Mouse (Mus musculus): ENCODE data around the gene Slbp. TPM values are rescaled to one million over a fixed set of nuclear protein-coding genes. Genes with fewer than 3 reads are reported as not detected.

The Slbp gene
- polyA plus RNA-seq, 1 experiment: 25.4 TPM

DNA sequence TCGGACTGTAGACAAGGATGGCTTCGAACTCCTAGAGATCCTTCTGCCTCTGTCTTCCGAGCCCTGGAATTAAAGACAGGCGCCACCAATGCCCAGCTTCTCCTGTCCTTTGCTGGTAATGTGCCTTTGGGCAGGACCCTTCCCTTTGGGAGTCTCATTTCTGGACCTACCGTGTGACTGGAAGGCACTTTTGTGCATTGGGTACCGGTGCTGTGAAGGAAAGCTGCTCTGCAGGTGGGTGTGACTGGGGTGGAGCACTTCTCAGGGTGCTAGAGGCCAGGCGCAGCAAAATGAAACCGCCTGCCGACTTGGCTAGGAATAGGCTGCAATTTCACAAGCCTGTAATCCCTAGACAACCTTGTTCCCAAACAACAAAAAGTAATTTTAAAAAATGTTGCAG, 22.3 kb downstream of the Slbp start:
- Histone ChIP-seq H3K27ac (ENCODE audit: insufficient read depth, low read depth, low read length) (peak overlapping the region; percentile 83), H3K4me3 (ENCODE audit: low read depth, low read length) (peak overlapping the region; percentile 74), H3K4me1 (ENCODE audit: control insufficient read depth, insufficient read depth, insufficient read length, low read length) (peaks cover 5% of the 10 kb centered on the region), H3K36me3 (ENCODE audit: control insufficient read depth, insufficient read depth, low read length) (no peaks in the 10 kb centered on the region), H3K27me3 (ENCODE audit: control insufficient read depth, insufficient read depth, low read length) (no peaks in the 10 kb centered on the region)
- WGBS: 2% methylated on average over 9 of the region's 9 CpGs
- TF ChIP-seq POLR2A (IDR thresholded peaks at IDR 0.05; ENCODE audit: low read depth, low read length) (no peak), CTCF (IDR thresholded peaks at IDR 0.05; ENCODE audit: extremely low read depth, insufficient read length, insufficient replicate concordance, low read depth, low read length) (no peak)

DNA sequence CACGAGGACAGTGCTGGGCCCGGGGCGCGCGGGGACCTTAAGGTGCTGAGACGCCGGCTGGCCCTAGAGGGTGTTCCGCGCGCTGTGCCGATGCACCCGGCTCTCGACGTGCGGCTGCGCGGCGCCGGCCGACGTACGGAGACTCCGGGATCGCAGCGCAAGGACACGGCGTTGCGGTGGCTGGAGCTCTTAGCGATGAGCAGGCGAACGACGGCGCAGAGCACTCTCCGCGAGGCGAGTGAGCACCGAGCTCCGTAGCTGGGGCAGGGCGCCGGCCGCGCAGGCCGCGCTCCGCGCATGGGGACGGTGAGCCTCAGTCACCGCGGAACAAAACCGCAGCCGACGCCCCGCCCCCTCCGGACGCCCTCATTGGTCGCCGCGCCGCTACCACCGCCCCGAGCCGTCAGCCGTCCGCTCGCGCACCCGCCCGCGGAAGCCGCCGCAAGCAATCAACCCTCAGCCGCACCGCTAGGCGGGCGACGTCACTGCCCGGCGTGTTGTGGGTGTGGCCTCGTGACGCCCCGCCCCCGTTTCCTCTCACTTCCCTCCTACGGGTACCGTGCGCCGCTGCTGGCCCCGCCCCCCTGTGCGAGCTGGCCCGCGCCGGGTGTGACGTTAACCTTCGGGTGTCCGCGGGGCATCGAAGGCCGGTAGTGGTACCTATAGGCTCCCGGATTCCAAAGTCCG, 22.9 kb downstream of the Slbp start, which contains the start of the genes Fam53a and Gm9903:
Gene Fam53a, minus strand, starts transcription at position 335 of the 687 bp plus-strand sequence.
Gene Gm9903, plus strand, starts transcription at position 625 of the 687 bp plus-strand sequence.
- no peaks in the 10 kb centered on the region for H3K27me3 ChIP-seq (ENCODE audit: control insufficient read depth, insufficient read depth, low read length)
- WGBS: under 1% methylated on average over 97 of the region's 99 CpGs
- H3K36me3 ChIP-seq (ENCODE audit: control insufficient read depth, insufficient read depth, low read length): no peaks in the 10 kb centered on the region
- H3K4me3 ChIP-seq (ENCODE audit: low read depth, low read length): peak within 1 kb of the TSS; percentile 96
- H3K27ac ChIP-seq (ENCODE audit: insufficient read depth, low read depth, low read length): peak within 1 kb of the TSS; percentile 93
- peaks cover 5% of the 10 kb centered on the region for H3K4me1 ChIP-seq (ENCODE audit: control insufficient read depth, insufficient read depth, insufficient read length, low read length)
- TF ChIP-seq POLR2A (IDR thresholded peaks at IDR 0.05; ENCODE audit: low read depth, low read length) (peak; percentile 92), CTCF (IDR thresholded peaks at IDR 0.05; ENCODE audit: extremely low read depth, insufficient read length, insufficient replicate concordance, low read depth, low read length) (0 out of 2 replicates have a peak, but pooled peaks have one; percentile 5)

DNA sequence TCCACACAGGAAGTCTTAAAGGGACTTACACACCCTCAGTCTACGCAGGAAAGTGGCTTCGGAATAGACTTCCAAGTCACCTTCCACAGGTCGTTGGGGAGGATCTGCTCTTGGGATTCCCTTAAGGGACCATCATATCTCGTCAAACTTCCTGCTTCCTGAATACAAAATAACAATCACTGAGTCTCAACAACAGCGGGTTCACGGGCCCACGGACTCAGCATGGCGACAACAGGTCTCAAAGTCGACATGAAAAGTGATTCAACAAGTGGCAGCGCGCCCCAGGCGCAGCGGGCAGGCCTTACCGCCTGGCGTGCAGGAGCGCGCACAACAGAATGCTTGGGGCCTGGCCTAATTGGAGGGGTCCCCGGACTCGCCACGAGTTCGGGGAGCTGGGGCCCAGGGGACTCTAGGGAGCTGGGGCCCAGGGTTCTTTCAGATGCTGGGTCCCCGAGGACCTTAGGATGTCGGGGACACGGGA, 23.5 kb downstream of the Slbp start:
- WGBS: under 1% methylated on average over 24 of the region's 24 CpGs
- Histone ChIP-seq H3K4me3 (ENCODE audit: low read depth, low read length) (peak overlapping the region; percentile 96), H3K27me3 (ENCODE audit: control insufficient read depth, insufficient read depth, low read length) (no peaks in the 10 kb centered on the region), H3K36me3 (ENCODE audit: control insufficient read depth, insufficient read depth, low read length) (no peaks in the 10 kb centered on the region), H3K27ac (ENCODE audit: insufficient read depth, low read depth, low read length) (peak overlapping the region; percentile 93), H3K4me1 (ENCODE audit: control insufficient read depth, insufficient read depth, insufficient read length, low read length) (peaks cover 5% of the 10 kb centered on the region)
- TF ChIP-seq POLR2A (IDR thresholded peaks at IDR 0.05; ENCODE audit: low read depth, low read length) (no peak), CTCF (IDR thresholded peaks at IDR 0.05; ENCODE audit: extremely low read depth, insufficient read length, insufficient replicate concordance, low read depth, low read length) (no peak)

DNA sequence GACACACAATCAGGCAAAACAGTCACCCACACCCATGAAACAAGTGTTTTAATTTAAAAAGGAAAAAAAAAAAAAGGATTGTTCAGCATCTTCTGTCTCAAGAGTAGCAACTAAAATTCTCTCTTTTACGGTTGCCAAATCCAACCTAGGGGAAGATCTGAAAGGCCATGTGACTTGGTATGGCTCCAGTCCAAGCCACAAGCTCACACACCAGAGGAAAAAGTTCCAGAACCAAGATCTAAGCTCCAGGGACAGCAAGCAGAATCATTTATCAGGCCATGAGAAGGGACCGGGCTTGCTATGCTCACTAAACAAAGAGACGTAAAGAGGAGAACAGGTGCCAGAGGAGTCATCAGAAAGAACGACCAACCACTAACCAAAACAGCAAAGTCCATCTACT, 24.4 kb downstream of the Slbp start:
- Histone ChIP-seq H3K4me3 (ENCODE audit: low read depth, low read length) (no peak overlapping the region), H3K27ac (ENCODE audit: insufficient read depth, low read depth, low read length) (0 out of 2 replicates have a peak overlapping the region, but pooled peaks have one; percentile 8), H3K36me3 (ENCODE audit: control insufficient read depth, insufficient read depth, low read length) (no peaks in the 10 kb centered on the region), H3K27me3 (ENCODE audit: control insufficient read depth, insufficient read depth, low read length) (no peaks in the 10 kb centered on the region), H3K4me1 (ENCODE audit: control insufficient read depth, insufficient read depth, insufficient read length, low read length) (peaks cover 5% of the 10 kb centered on the region)
- TF ChIP-seq CTCF (IDR thresholded peaks at IDR 0.05; ENCODE audit: extremely low read depth, insufficient read length, insufficient replicate concordance, low read depth, low read length): no peak
- no peak for TF ChIP-seq POLR2A (IDR thresholded peaks at IDR 0.05; ENCODE audit: low read depth, low read length)
- WGBS: 4% methylated on average over 4 of the region's 4 CpGs

DNA sequence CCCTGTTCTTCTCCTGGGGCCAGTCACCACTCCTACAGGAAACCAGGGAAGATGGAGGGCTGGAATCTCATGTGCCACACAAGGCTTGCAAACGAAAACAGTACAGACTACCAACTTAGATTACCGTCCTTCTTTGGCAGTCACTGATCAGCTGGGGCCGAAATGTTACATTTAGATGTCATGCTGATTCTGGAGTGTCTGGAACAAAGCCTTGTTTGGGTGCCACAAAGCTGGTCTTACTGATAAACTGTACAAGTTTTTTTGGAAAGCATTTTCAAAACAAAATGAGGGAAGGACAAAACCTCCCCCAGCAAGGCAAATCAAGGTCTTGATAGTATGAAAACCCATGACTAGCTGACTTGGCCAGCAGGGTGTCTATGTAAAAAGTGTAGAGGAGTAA, 28.6 kb downstream of the Slbp start:
- peaks cover 3% of the 10 kb centered on the region for H3K4me1 ChIP-seq (ENCODE audit: control insufficient read depth, insufficient read depth, insufficient read length, low read length)
- WGBS: 80% methylated on average over 3 of the region's 3 CpGs
- H3K27me3 ChIP-seq (ENCODE audit: control insufficient read depth, insufficient read depth, low read length): no peaks in the 10 kb centered on the region
- H3K36me3 ChIP-seq (ENCODE audit: control insufficient read depth, insufficient read depth, low read length): no peaks in the 10 kb centered on the region
- H3K27ac ChIP-seq (ENCODE audit: insufficient read depth, low read depth, low read length): no peak overlapping the region
- TF ChIP-seq CTCF (IDR thresholded peaks at IDR 0.05; ENCODE audit: extremely low read depth, insufficient read length, insufficient replicate concordance, low read depth, low read length) (no peak), POLR2A (IDR thresholded peaks at IDR 0.05; ENCODE audit: low read depth, low read length) (no peak)
- H3K4me3 ChIP-seq (ENCODE audit: low read depth, low read length): no peak overlapping the region

DNA sequence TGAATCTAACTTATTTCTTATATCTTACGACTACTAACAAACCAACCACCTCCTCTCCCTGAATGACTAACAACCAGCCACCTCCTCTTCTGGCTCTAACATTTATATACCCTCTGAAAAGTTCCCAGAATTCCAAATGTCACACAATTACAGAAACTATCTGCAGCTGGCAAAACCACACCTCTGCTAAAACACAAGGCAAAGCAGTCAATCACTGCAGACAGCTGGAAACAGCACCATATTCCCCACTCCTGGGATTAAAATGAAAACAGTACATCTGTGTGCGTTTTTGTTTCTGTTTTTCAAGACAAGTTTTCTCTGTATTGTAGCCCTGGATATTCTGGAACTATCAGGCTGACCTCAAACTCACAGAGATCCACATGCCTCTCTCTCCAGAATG, 29.7 kb downstream of the Slbp start:
- no peaks in the 10 kb centered on the region; the same call in 1 of the 2 replicates for H3K4me1 ChIP-seq (ENCODE audit: control insufficient read depth, insufficient read depth, insufficient read length, low read length)
- TF ChIP-seq CTCF (IDR thresholded peaks at IDR 0.05; ENCODE audit: extremely low read depth, insufficient read length, insufficient replicate concordance, low read depth, low read length) (no peak), POLR2A (IDR thresholded peaks at IDR 0.05; ENCODE audit: low read depth, low read length) (no peak)
- H3K36me3 ChIP-seq (ENCODE audit: control insufficient read depth, insufficient read depth, low read length): no peaks in the 10 kb centered on the region
- no peaks in the 10 kb centered on the region for H3K27me3 ChIP-seq (ENCODE audit: control insufficient read depth, insufficient read depth, low read length)
- no peak overlapping the region for H3K4me3 ChIP-seq (ENCODE audit: low read depth, low read length)
- H3K27ac ChIP-seq (ENCODE audit: insufficient read depth, low read depth, low read length): no peak overlapping the region
- WGBS: 86% methylated on average over 2 of the region's 2 CpGs

DNA sequence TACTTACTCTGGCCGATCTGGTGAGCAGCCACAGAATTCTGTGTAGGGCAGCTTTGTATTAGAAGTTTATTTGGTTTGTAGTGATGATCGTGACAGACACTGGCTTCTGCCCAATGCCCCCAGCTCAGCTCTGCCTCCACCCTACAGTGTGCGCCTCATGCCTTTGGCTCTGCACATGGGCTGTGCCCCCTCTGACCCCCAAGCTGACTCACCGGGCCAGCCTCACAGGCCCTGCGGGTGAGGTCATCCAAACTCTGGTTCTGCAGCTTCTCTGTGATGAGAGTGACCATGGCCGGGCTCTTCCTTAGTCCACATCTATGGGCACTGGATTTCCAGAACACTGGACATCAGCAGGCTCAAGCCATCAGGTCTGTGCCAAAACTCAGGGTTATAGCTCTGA, 38.0 kb downstream of the Slbp start:
- H3K36me3 ChIP-seq (ENCODE audit: control insufficient read depth, insufficient read depth, low read length): peaks cover 26% of the 10 kb centered on the region
- no peaks in the 10 kb centered on the region; the same call in 1 of the 2 replicates for H3K4me1 ChIP-seq (ENCODE audit: control insufficient read depth, insufficient read depth, insufficient read length, low read length)
- no peaks in the 10 kb centered on the region for H3K27me3 ChIP-seq (ENCODE audit: control insufficient read depth, insufficient read depth, low read length)
- WGBS: 92% methylated on average over 6 of the region's 6 CpGs
- TF ChIP-seq CTCF (IDR thresholded peaks at IDR 0.05; ENCODE audit: extremely low read depth, insufficient read length, insufficient replicate concordance, low read depth, low read length) (no peak), POLR2A (IDR thresholded peaks at IDR 0.05; ENCODE audit: low read depth, low read length) (no peak)
- no peak overlapping the region for H3K4me3 ChIP-seq (ENCODE audit: low read depth, low read length)
- H3K27ac ChIP-seq (ENCODE audit: insufficient read depth, low read depth, low read length): no peak overlapping the region

Data from small intestine, adult 2 months (tissue).